Mouse (Mus musculus) erythroblast, embryonic 14.5 days (primary cell): ENCODE measurements around the gene Slc25a22. TPM values are rescaled to one million over a fixed set of nuclear protein-coding genes. Genes with fewer than 3 reads are reported as not detected.
A peak's percentile ranks its signal among the peaks of the same experiment; 100 is the strongest.

Source experiments
- H3K27me3 ChIP-seq: 2 replicates; pipeline ENCODE4 v1.6.1; 2012; ENCODE audit warnings: inconsistent platforms; ENCODE audit not compliant: control insufficient read depth
- H3K36me3 ChIP-seq: 2 replicates; pipeline ENCODE4 v1.6.1; 2012; ENCODE audit warnings: mild to moderate bottlenecking, inconsistent platforms; ENCODE audit not compliant: control insufficient read depth
- H3K4me1 ChIP-seq: 2 replicates; pipeline ENCODE4 v1.6.1; 2012; ENCODE audit warnings: inconsistent platforms; ENCODE audit not compliant: control insufficient read depth
- H3K4me3 ChIP-seq: replicated peaks from 2 replicates; pipeline ENCODE3; 2012; ENCODE audit warnings: moderate library complexity, mild to moderate bottlenecking, inconsistent platforms
- H3K9me3 ChIP-seq: 2 replicates; pipeline ENCODE4 v1.6.1; 2012; ENCODE audit warnings: low read length, inconsistent platforms, mixed read lengths; ENCODE audit not compliant: control insufficient read depth
- GATA1 ChIP-seq: IDR thresholded peaks from 2 replicates; pipeline ENCODE4 v1.6.1; 2012; ENCODE audit warnings: low read length, inconsistent platforms, mixed read lengths
- TAL1 ChIP-seq: IDR thresholded peaks from 3 replicates; pipeline ENCODE4 v1.6.1; 2012; ENCODE audit warnings: low read length, inconsistent platforms, mixed read lengths
- polyA plus RNA-seq: library from polyadenylated mRNA; stranded (reverse); fragments of >175 nt; gene quantifications from 2 replicates; pipeline ENCODE4 v1.2.3, GENCODE M21; 2012

Gene Slc25a22
- 0.70 and 0.97 TPM in 2 replicates for polyA plus RNA-seq

DNA sequence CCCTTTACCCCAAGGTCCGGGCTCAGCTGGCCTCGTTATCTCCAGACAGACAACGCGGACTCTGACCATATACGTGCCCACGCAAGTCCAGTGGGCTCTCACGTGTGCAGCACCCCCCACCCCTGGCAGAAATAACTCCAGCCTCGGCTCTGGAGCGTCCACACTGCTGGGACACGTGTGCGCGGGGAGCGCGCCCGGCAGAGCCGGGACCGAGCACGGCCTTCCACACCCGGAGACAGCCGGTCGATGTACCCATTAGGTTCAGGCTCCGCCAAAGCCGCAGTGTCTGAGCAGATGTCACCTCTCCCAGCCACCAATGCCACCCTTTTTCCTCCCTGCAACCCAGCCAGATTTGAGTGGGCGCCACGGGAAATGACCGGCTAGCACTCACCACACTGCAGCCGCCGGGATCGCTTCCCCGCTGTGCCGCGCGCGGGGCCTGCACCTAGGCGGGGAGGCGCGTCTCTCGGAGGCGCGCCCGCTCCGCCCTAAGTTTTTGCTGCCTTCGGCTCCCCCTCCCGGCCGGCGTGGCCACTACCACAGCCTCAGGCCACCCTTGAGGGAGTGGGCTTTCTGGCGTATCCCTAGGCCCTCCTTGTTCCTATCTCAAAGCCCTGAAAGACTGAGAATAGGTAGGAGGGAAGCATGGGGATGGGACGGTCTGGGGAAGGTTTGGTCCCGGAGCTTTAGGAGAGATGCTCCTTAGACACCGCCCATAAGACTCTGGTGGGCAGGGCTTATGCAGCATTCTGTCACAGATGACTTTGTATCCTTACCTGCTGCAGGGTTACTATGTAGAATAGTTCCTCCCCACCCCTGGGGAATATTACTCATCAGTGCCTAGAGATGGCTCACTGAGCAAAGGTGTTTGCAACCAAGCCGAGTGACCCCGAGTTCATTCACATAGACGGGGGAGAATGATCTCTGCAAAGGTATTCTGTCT lies at the start of gene Slc25a22:
Gene Slc25a22, minus strand, starts transcription at position 715 of the 943 bp plus-strand sequence.
- Histone ChIP-seq H3K9me3 (no peaks in the 10 kb centered on the region), H3K27me3 (no peaks in the 10 kb centered on the region), H3K4me3 (peak within 1 kb of the TSS; percentile 76), H3K4me1 (peaks cover 92% of the 10 kb centered on the region), H3K36me3 (peaks cover 78% of the 10 kb centered on the region)
- no peak for TF ChIP-seq TAL1
- TF ChIP-seq GATA1, result no peak

- Histone ChIP-seq H3K36me3 (peaks cover 47% of the 10 kb centered on the region), H3K9me3 (no peaks in the 10 kb centered on the region)
- TF ChIP-seq GATA1 (no peak), TAL1 (no peak)
Measured at GRCm38 (mm10) chr7:141487141-141487540, 49.4 kb upstream of the Slc25a22 start.

DNA sequence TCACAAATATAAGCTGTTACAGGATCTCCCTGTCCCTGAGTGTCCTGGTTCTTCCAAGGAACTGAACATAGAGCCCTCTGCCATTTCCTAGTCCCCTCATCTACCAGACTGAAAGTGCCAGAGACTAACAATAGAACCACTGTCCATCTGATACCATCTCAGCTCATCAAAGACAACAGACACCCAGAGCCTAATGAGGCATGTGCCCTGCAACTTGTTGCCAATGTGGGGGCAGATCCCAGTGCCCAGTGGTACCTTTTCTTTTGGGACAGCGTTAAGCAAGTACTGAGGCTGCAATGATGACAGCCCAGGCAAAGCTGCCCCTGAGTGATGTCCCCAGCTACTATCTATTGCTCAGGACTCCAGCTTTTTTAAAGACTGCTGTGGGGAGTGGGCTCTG lies 48.5 kb upstream of the Slc25a22 start:
- Histone ChIP-seq H3K4me1 (peaks cover 32% of the 10 kb centered on the region), H3K27me3 (peaks cover 30% of the 10 kb centered on the region), H3K36me3 (peaks cover 38% of the 10 kb centered on the region), H3K9me3 (no peaks in the 10 kb centered on the region; the same call in 1 of the 2 replicates), H3K4me3 (no peak overlapping the region)
- no peak for TF ChIP-seq TAL1
- TF ChIP-seq GATA1, result no peak

More at GRCm38 (mm10) chr7:141487141-141487540, 49.4 kb upstream of the Slc25a22 start:
- Histone ChIP-seq H3K4me1 (peaks cover 32% of the 10 kb centered on the region), H3K4me3 (no peak overlapping the region), H3K27me3 (peaks cover 21% of the 10 kb centered on the region)

GRCm38 (mm10) chr7:141485606-141486005 lies 47.9 kb upstream of the Slc25a22 start:
- no peak overlapping the region for H3K4me3 ChIP-seq
- TF ChIP-seq GATA1, result no peak
- no peak for TF ChIP-seq TAL1
- peaks cover 35% of the 10 kb centered on the region for H3K36me3 ChIP-seq

GRCm38 (mm10) chr7:141485186-141485585 lies 47.5 kb upstream of the Slc25a22 start:
- Histone ChIP-seq H3K36me3 (peaks cover 33% of the 10 kb centered on the region), H3K9me3 (no peaks in the 10 kb centered on the region; the same call in 1 of the 2 replicates), H3K4me3 (no peak overlapping the region), H3K27me3 (peaks cover 38% of the 10 kb centered on the region), H3K4me1 (peaks cover 33% of the 10 kb centered on the region)
- TF ChIP-seq GATA1 (no peak), TAL1 (no peak)

More at GRCm38 (mm10) chr7:141485606-141486005, 47.9 kb upstream of the Slc25a22 start:
- peaks cover 32% of the 10 kb centered on the region for H3K4me1 ChIP-seq
- peaks cover 36% of the 10 kb centered on the region for H3K27me3 ChIP-seq
- H3K9me3 ChIP-seq, result no peaks in the 10 kb centered on the region; the same call in 1 of the 2 replicates

GRCm38 (mm10) chr7:141484186-141485120 lies 46.8 kb upstream of the Slc25a22 start:
- no peak for TF ChIP-seq GATA1
- TF ChIP-seq TAL1, result no peak
- Histone ChIP-seq H3K9me3 (no peaks in the 10 kb centered on the region; the same call in 1 of the 2 replicates), H3K27me3 (peaks cover 38% of the 10 kb centered on the region), H3K4me1 (peaks cover 35% of the 10 kb centered on the region), H3K4me3 (no peak overlapping the region), H3K36me3 (peaks cover 32% of the 10 kb centered on the region)

DNA sequence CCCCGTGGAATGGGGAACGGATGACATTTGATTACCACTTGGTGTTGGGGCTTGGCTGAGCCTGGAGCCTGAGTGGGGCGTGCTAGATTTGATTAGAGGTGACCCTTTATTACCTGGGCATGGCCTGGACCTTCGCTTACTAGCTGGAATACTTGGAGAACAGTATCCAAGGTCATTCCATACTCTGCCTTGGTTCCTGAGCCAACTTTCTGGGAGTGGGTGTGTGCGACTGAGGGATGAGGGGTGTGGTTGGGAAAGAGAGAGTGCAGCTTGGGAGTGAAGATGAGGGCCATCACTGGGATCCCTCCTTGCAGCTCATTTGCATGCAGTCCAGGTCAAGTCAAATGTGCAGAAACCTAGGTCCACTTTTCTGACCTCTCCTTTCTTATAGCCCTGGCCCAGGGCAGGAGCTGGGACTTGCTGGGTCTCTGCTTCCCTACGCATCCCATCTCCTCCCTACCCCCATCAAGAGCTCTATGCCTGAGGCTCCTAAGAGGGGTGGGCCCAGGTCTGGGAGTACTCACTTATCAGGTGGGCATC lies 45.5 kb upstream of the Slc25a22 start:
- H3K9me3 ChIP-seq, result no peaks in the 10 kb centered on the region; the same call in 1 of the 2 replicates
- no peak overlapping the region for H3K4me3 ChIP-seq
- H3K36me3 ChIP-seq, result peaks cover 26% of the 10 kb centered on the region
- H3K27me3 ChIP-seq, result peaks cover 38% of the 10 kb centered on the region
- H3K4me1 ChIP-seq, result peaks cover 36% of the 10 kb centered on the region
- TF ChIP-seq TAL1, result no peak
- no peak for TF ChIP-seq GATA1

DNA sequence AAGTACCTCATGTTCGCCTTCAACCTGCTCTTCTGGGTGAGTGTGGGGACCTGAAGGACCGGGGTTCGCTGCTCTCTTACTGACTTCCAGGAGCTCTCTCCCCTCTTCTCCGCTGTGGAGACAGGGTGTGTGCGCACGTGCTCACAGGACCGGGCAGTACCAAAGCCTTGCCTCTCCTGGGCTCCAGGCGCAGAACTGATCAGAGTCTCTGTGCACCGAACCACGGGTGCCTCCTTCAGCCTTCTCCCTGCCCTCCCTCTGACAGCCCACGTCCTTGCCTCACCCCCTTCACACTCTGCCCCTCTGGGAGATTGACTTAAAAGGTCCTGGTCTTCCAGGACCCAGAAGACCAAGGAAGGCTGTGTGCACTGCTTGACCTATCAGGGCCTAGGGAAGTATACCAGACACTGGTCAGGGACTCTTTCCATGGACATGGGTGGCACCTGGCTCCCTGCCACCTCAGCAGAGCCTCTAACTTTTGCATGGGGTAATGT lies 44.9 kb upstream of the Slc25a22 start:
- peaks cover 38% of the 10 kb centered on the region for H3K27me3 ChIP-seq
- H3K4me1 ChIP-seq, result peaks cover 42% of the 10 kb centered on the region
- H3K9me3 ChIP-seq, result no peaks in the 10 kb centered on the region; the same call in 1 of the 2 replicates
- H3K4me3 ChIP-seq, result peak overlapping the region; percentile 54
- H3K36me3 ChIP-seq, result peaks cover 24% of the 10 kb centered on the region
- no peak for TF ChIP-seq TAL1
- no peak for TF ChIP-seq GATA1
